Mouse (Mus musculus) heart, postnatal 0 days (tissue): ENCODE results near the gene Afm. TPM values are rescaled to one million over a fixed set of nuclear protein-coding genes. Genes with fewer than 3 reads are reported as not detected.

Experiments
- ATAC-seq: fragments of 200-750 bp; cut with Nextera tagmentation; 2 replicates; pipeline ENCODE4 v1.8.0; 2017; ENCODE audit warnings: low read depth, moderate number of reproducible peaks, moderate library complexity; ENCODE audit not compliant: insufficient read depth
- DNase-seq: peaks from one replicate; pipeline ENCODE4 v3.0.0-alpha.2; 2016; ENCODE audit warnings: low spot score
- H3K27ac ChIP-seq: fragments of 300-500 bp; sonication (generic); 2 replicates; pipeline ENCODE4 v1.5.1; 2014; ENCODE audit warnings: low read depth, mild to moderate bottlenecking
- H3K27me3 ChIP-seq: fragments of 300-500 bp; sonication (generic); 2 replicates; pipeline ENCODE4 v1.6.1; 2014; ENCODE audit warnings: low read length, mixed read lengths; ENCODE audit not compliant: control insufficient read depth, insufficient read depth
- H3K36me3 ChIP-seq: fragments of 300-500 bp; sonication (generic); replicated peaks from 2 replicates; pipeline ENCODE4 v1.6.1; 2014; ENCODE audit warnings: low read length, mixed read lengths; ENCODE audit not compliant: control insufficient read depth, insufficient read depth
- H3K4me1 ChIP-seq: fragments of 300-500 bp; sonication (generic); 2 replicates; pipeline ENCODE4 v1.6.1; 2014; ENCODE audit warnings: antibody characterized with exemption; ENCODE audit not compliant: control insufficient read depth, insufficient read depth
- H3K4me2 ChIP-seq: fragments of 300-500 bp; sonication (generic); 2 replicates; pipeline ENCODE4 v1.6.1; 2014; ENCODE audit warnings: low read depth, mild to moderate bottlenecking, low read length, moderate library complexity
- H3K4me3 ChIP-seq: fragments of 300-500 bp; sonication (generic); 2 replicates; pipeline ENCODE4 v1.5.1; 2014; ENCODE audit warnings: low read depth, low read length
- H3K9ac ChIP-seq: fragments of 300-500 bp; sonication (generic); replicated peaks from 2 replicates; pipeline ENCODE4 v1.6.1; 2014; ENCODE audit warnings: low read depth, low read length, mixed read lengths
- H3K9me3 ChIP-seq: fragments of 300-500 bp; sonication (generic); replicated peaks from 2 replicates; pipeline ENCODE4 v1.6.1; 2016; ENCODE audit warnings: low read length; ENCODE audit not compliant: control insufficient read depth
- CTCF ChIP-seq: IDR thresholded peaks from 2 replicates; pipeline ENCODE4 v1.5.1; 2016; ENCODE audit warnings: antibody characterized with exemption, control low read depth, low read depth
- EP300 ChIP-seq: IDR thresholded peaks from 2 replicates; pipeline ENCODE4 v1.6.1; 2016; ENCODE audit warnings: antibody characterized with exemption, low read depth
- WGBS: fragments of 180-500 bp; shearing (Covaris S2); extraction: QIAGEN DNeasy Blood & Tissue Kit; methylation state at CpG from one replicate; pipeline ENCODE4 v1.1.7; 2014; 5-methylcytosine and 5-hydroxymethylcytosine counted together
- polyA plus RNA-seq: library from polyadenylated mRNA; unstranded; fragments of >200 nt; fragmentation: Nextera tagmentation; extraction: Ambion mirVana; gene quantifications from 2 replicates; pipeline ENCODE4 v1.2.1, GENCODE M21; 2015
- total RNA-seq: library from RNA; depleted of rRNA; stranded (reverse); fragments of >200 nt; gene quantifications from 2 replicates; pipeline ENCODE4 v1.2.3, GENCODE M21; 2014; ENCODE audit warnings: low replicate concordance; rRNA removed

Gene Afm
- total and polyA plus RNA-seq, 2 experiments from 2014 or later, result not detected

- H3K27me3 ChIP-seq, result no peaks in the 10 kb centered on the region
- H3K9ac ChIP-seq, result no peak overlapping the region
- TF ChIP-seq EP300 (no peak), CTCF (no peak)
- no peak overlapping the region for H3K27ac ChIP-seq
- H3K4me1 ChIP-seq, result no peaks in the 10 kb centered on the region
- H3K36me3 ChIP-seq, result no peaks in the 10 kb centered on the region
- H3K9me3 ChIP-seq, result no peaks in the 10 kb centered on the region
- ATAC-seq (no peak), DNase-seq (no peak)
- no peak overlapping the region for H3K4me3 ChIP-seq
- H3K4me2 ChIP-seq, result no peak overlapping the region
- WGBS, result 54% methylated on average over 6 of the region's 6 CpGs
Measured at GRCm38 (mm10) chr5:90591936-90592335, 73.2 kb downstream of the Afm start.

- Histone ChIP-seq H3K27me3 (no peaks in the 10 kb centered on the region), H3K9me3 (no peaks in the 10 kb centered on the region), H3K4me3 (no peak overlapping the region), H3K9ac (no peak overlapping the region), H3K36me3 (no peaks in the 10 kb centered on the region), H3K4me2 (no peak overlapping the region), H3K4me1 (no peaks in the 10 kb centered on the region), H3K27ac (no peak overlapping the region)
- no peak for TF ChIP-seq CTCF
- TF ChIP-seq EP300, result no peak
- DNase-seq, result no peak
- 73% methylated on average over 13 of the region's 13 CpGs for WGBS
- no peak for ATAC-seq
Measured at GRCm38 (mm10) chr5:90594945-90595344, 76.2 kb downstream of the Afm start.

GRCm38 (mm10) chr5:90596155-90596554, 77.4 kb downstream of the Afm start:
- Histone ChIP-seq H3K4me1 (no peaks in the 10 kb centered on the region), H3K27ac (no peak overlapping the region), H3K4me2 (no peak overlapping the region), H3K9ac (no peak overlapping the region), H3K27me3 (no peaks in the 10 kb centered on the region), H3K36me3 (no peaks in the 10 kb centered on the region), H3K9me3 (no peaks in the 10 kb centered on the region), H3K4me3 (no peak overlapping the region)
- WGBS, result 69% methylated on average over 6 of the region's 6 CpGs
- TF ChIP-seq CTCF, result no peak
- TF ChIP-seq EP300, result no peak
- DNase-seq (no peak), ATAC-seq (no peak)

- Histone ChIP-seq H3K27me3 (no peaks in the 10 kb centered on the region), H3K27ac (no peak overlapping the region), H3K36me3 (no peaks in the 10 kb centered on the region), H3K4me1 (peaks cover 8% of the 10 kb centered on the region; the same call in 1 of the 2 replicates), H3K9ac (no peak overlapping the region), H3K9me3 (no peaks in the 10 kb centered on the region), H3K4me2 (no peak overlapping the region), H3K4me3 (no peak overlapping the region)
- DNase-seq, result peak; percentile 35
- ATAC-seq, result no peak
- 15% methylated on average over 6 of the region's 6 CpGs for WGBS
- peak; percentile 63 for TF ChIP-seq CTCF
- TF ChIP-seq EP300, result no peak
Measured at GRCm38 (mm10) chr5:90601469-90601868, 82.7 kb downstream of the Afm start.

Other genes starting within 250 kb of the Afm start
- 45.0 and 49.0 TPM in 2 replicates for gene Ankrd17, start 152.4 kb upstream of the Afm start, total RNA-seq
- 12.5 and 13.0 TPM in 2 replicates for gene Ankrd17, start 152.4 kb upstream of the Afm start, polyA plus RNA-seq
- gene Gm9958, start 151.7 kb upstream of the Afm start, total RNA-seq, result 0.34 TPM in 1 of 2 replicates, not detected in the other
- 3.2 and 3.4 TPM in 2 replicates for gene Gm9958, start 151.7 kb upstream of the Afm start, polyA plus RNA-seq
- gene Alb, start 58.0 kb upstream of the Afm start, total RNA-seq, result 31.3 and 32.2 TPM in 2 replicates
- gene Alb, start 58.0 kb upstream of the Afm start, polyA plus RNA-seq, result 0.40 and 1.2 TPM in 2 replicates
- 6.1 and 6.4 TPM in 2 replicates for gene Afp, start 28.2 kb upstream of the Afm start, total RNA-seq
- gene Afp, start 28.2 kb upstream of the Afm start, polyA plus RNA-seq, result 0.25 and 0.51 TPM in 2 replicates
- not detected in 2 replicates for gene 5830473C10Rik, start 42.2 kb downstream of the Afm start, total RNA-seq
- not detected in 2 replicates for gene 5830473C10Rik, start 42.2 kb downstream of the Afm start, polyA plus RNA-seq
- 0.35 and 0.65 TPM in 2 replicates for gene Rassf6, start 121.7 kb downstream of the Afm start, total RNA-seq
- gene Rassf6, start 121.7 kb downstream of the Afm start, polyA plus RNA-seq, result 0.41 and 0.43 TPM in 2 replicates
- not detected in 2 replicates for gene Cxcl5, start 240.4 kb downstream of the Afm start, total RNA-seq
- gene Cxcl5, start 240.4 kb downstream of the Afm start, polyA plus RNA-seq, result 0.10 and 0.14 TPM in 2 replicates
- gene Ppbp, start 249.6 kb downstream of the Afm start, total RNA-seq, result 2.9 and 4.8 TPM in 2 replicates
- gene Ppbp, start 249.6 kb downstream of the Afm start, polyA plus RNA-seq, result 1.1 and 1.5 TPM in 2 replicates